Mouse (Mus musculus) lung, adult 2 months (tissue): ENCODE results near the gene Qrfp.

Source experiments
- CTCF ChIP-seq: fragments of 200-500 bp; IDR thresholded peaks from 2 replicates; pipeline ENCODE4 v1.5.1; 2011; ENCODE audit warnings: mild to moderate bottlenecking, low read length, control low read depth; ENCODE audit not compliant: insufficient read depth
- POLR2A ChIP-seq: fragments of 200-500 bp; IDR thresholded peaks from 2 replicates; pipeline ENCODE4 v1.6.1; 2011; ENCODE audit warnings: low read depth, mild to moderate bottlenecking, control low read depth, low read length, borderline replicate concordance; ENCODE audit errors: extremely low read depth

GRCm38 (mm10) chr2:31762155-31762554 lies 48.2 kb downstream of the Qrfp start:
- TF ChIP-seq POLR2A (no peak), CTCF (no peak)
